Mouse (Mus musculus): ENCODE results near the gene Ephb1.

GRCm38 (mm10) chr9:102241546-102241945 is 112.9 kb downstream of the Ephb1 start:
- no peak for TF ChIP-seq CTCF (IDR thresholded peaks at IDR 0.05; ENCODE audit: low read depth)
- no peak for TF ChIP-seq EP300 (optimal IDR thresholded peaks at IDR 0.05)
